Mouse (Mus musculus) urinary bladder, postnatal 0 days (tissue): ENCODE data around the gene Gm11172. TPM values are rescaled to one million over a fixed set of nuclear protein-coding genes. Genes with fewer than 3 reads are reported as not detected.

Source experiments
- polyA plus RNA-seq: library from polyadenylated mRNA; unstranded; fragments of >200 nt; fragmentation: Nextera tagmentation; extraction: Ambion mirVana; gene quantifications from 2 replicates; pipeline ENCODE4 v1.2.1, GENCODE M21; 2015

The Gm11172 gene
- polyA plus RNA-seq: not detected in 2 replicates

GRCm38 (mm10) chr16:10812865-10813371 lies at the start of gene Gm11172:
Gene Gm11172, plus strand, starts transcription at chr16:10812915.

GRCm38 (mm10) chr16:10785371-10786231 lies 27.1 kb upstream of the Gm11172 start, which contains the start of gene Socs1:
Gene Socs1, minus strand, starts transcription at chr16:10785536.

DNA sequence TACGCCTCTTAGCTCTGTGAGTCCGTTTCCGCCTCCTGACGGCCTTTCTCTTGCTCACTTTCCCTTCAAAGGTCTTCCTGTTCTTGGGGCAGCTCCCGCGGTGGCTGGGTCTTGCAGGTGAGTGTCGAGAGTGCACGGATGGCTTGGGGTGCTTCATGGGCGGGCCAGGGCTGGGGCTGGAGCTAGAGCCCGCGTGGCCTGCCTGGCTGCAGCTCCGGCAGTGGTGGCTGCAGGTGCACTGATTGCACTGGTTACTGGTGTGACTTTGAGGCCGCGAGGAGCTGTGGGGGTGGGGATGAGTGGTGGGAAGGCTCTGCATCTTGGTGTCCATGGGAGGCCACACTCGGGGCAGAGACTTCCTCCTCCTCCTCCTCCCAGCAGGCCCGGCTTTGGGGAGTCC lies 24.4 kb upstream of the Gm11172 start, which contains the start of gene Tnp2:
Gene Tnp2, minus strand, starts transcription at position 390 of the 400 bp plus-strand sequence.

GRCm38 (mm10) chr16:10790702-10791101 lies 22.0 kb upstream of the Gm11172 start, which contains the start of gene Prm3:
Gene Prm3, minus strand, starts transcription at chr16:10790914.

DNA sequence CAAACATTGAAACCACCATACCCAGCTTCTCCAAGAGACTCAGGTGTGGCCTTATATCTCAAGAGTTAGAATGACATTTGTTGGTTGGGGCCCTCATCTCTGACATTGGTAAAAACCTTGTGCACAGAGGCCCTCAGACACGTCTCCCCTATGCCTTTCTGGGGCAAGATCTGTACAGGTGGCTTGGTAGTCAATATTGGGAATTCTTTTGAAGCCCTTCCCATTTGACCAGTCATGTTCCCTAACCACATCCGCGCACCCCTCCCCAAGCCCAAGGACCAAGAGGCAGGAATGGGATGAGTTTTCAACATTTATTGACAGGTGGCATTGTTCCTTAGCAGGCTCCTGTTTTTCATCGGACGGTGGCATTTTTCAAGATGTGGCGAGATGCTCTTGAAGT lies 16.7 kb upstream of the Gm11172 start, which contains the start of gene Prm2:
Gene Prm2, minus strand, starts transcription at position 101 of the 400 bp plus-strand sequence.

GRCm38 (mm10) chr16:10805789-10806527 lies 6.8 kb upstream of the Gm11172 start, which contains the start of gene Prm1:
Gene Prm1, minus strand, starts transcription at chr16:10805839.

DNA sequence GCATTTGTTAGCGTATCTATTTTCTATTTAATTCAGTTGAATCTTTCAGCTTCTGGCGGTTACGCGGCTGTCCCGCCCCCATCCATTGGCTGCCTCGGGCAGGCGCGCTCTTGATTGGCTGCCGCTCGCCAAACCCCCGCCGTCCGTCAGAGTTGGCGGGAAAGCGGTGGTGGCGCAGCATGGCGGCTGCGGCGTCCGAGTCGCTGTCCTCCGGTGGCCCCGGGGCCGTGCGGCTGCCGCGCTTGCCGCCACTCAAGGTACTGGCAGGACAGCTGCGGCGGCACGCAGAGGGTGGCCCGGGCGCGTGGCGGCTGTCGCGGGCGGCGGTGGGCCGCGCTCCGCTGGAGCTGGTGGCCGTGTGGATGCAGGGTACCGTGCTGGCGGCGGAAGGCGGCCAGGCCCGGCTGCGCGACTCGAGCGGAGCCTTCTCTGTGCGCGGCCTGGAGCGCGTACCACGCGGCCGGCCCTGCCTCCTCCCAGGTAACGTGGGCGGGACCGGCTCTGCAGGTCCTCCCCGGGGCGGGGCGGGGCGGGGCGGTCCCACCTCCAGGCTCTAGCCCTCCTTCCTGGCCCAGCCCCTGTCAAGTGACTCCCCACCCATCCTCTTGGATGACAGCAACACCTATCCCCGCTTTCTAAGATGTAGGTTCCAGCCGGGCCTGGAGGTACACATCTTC lies 22.3 kb downstream of the Gm11172 start, which contains the start of gene Rmi2:
Gene Rmi2, plus strand, starts transcription at position 149 of the 677 bp plus-strand sequence.

Other genes starting within 250 kb of the Gm11172 start
- 5.7 and 7.2 TPM in 2 replicates for gene Socs1, start 27.4 kb upstream of the Gm11172 start, polyA plus RNA-seq
- gene Tnp2, start 24.3 kb upstream of the Gm11172 start, polyA plus RNA-seq: not detected in 2 replicates
- not detected in 2 replicates for gene Prm3, start 22.0 kb upstream of the Gm11172 start, polyA plus RNA-seq
- gene Prm2, start 16.8 kb upstream of the Gm11172 start, polyA plus RNA-seq: not detected in 2 replicates
- 1.0 TPM in 1 of 2 replicates, not detected in the other for gene Prm1, start 7.1 kb upstream of the Gm11172 start, polyA plus RNA-seq
- 0.92 and 0.94 TPM in 2 replicates for gene Rmi2, start 22.1 kb downstream of the Gm11172 start, polyA plus RNA-seq
- gene Snn, start 248.0 kb downstream of the Gm11172 start, polyA plus RNA-seq: 15.7 and 16.7 TPM in 2 replicates